Mouse (Mus musculus): ENCODE results near the gene Tmem82.

Gene Tmem82

DNA sequence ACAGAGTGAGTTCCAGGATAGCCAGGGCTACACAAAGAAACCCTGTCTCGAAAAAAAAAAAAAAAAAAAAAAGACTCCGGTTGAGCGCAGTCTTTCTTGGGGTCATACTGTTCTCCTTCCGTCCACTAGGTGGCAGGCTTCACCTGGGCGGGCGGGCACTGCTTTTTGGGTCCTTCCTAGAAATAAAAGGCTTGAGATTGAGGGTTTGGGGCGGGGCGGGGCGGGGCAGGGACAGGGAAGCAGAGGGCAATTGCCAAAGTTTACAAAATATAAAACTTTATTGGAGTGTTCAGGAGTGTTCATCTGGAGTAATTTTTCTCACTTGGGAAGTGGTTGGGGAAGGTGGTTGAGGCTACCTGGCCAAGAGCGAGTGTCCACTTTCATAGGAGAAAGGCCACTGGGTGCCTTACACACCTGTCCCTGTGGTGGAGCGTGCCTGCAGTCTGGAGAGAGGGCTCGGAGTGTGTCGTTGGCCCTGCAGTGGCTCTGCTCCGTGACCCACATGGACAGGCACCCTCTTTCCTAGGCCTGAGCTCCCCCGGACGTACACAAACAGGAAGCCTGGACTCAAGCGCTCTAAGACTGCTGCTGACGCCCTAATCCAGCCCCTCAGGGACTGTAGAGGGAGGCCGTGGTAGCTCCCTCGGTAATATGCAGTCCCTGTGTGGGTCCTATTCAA is at the start of gene Tmem82:
Gene Tmem82, minus strand, starts transcription at position 69 of the 679 bp plus-strand sequence.
- DNase-seq (ENCODE audit: low spot score in 2 of 2) = no peak

DNA sequence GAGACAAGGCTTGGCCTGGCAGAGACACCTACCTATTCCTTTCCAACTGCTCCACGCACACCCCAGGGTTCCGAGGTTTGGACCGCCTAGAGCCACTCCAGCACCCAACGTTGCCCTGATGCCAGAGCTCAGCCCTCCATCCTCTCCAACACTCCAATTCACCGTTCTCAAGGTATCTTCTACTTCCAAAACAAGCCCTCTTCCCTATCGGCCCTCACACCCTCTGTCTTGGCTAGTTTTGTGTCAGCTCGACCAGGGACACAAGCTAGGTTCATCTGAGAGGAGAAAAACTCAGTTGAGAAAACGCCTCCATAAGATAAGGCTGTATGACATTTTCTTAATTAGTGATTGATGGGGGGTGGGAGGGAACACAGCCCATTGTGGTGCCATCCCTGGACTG is 46.4 kb upstream of the Tmem82 start, which contains the start of gene Plekhm2:
Gene Plekhm2, minus strand, starts transcription at position 101 of the 400 bp plus-strand sequence.
- no peak for DNase-seq (ENCODE audit: low spot score in 2 of 2)

DNA sequence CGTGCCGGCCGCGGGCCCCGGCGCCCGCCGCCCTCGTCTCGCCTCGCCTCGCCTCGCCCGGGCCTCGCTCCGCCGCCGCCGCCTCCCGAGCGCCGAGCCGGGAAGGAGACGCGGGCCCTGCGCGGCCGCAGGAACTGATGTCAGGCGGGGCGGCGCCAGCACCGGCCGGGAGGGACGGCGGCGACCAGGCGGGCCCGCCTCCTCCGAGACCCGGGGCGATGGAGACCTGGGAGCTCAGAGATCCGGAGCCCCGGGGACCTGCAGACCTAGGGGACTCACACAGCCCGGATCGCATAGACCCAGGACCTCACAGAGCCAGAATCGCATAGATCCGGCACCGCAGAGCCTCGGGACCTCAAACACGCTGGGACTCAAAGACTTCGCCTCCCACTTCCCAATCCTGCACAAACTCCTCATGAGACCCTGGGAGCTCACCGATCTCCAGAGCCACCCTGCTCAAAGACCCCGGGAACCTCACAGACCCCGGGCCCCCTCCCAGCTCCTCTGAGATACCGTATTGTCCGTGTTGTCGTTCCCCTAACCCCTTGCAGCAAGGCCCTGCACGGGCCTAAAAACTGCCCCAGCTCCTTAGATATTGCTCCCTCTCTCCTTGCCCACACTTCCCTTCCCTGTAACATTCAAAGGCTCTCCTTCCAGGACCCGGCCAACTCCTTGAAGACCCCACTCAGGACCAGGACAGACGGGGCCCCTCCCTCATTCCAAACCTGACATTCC is 45.7 kb upstream of the Tmem82 start:
- DNase-seq (ENCODE audit: low spot score in 2 of 2) = peak; percentile 56 to 57

DNA sequence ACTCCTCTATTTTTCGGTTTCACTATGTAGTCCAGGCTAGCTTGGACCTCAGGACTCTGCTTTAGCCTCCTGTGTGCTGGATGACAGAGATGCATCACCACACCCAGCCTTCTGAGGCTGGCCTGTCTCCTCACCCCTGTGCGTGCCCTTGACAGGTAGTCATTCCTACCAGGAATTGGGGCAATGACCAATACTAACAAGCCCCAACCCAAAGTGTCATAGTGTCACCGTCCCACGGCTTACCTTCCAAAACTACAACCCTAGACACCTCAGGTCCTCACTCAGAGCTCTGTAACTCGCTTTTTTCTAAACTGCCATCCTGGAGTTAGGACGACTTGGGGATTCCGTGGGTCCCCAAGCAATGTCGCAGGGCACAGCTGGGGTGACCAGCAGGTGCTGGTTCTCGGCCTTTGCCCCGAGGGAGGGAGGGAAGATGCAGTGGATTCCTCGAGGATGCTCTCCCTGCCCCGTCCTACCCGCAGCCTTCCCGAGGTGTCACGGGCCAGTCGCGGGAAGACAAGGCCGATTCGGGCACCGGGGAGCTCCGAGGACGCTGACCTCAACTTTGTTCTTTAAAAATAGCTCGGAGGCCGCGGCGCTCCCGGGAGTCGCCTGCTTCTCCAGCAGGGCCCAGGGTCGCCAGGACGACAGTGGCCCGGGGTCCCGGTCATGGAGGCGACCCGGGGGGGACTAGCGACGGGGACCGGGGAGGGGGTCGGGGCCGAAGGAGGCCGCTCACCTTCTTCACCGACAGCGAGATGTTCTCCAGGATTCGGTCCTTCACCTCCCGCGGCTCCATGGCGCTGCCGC is 44.9 kb upstream of the Tmem82 start:
- no peak for DNase-seq (ENCODE audit: low spot score in 2 of 2)

DNA sequence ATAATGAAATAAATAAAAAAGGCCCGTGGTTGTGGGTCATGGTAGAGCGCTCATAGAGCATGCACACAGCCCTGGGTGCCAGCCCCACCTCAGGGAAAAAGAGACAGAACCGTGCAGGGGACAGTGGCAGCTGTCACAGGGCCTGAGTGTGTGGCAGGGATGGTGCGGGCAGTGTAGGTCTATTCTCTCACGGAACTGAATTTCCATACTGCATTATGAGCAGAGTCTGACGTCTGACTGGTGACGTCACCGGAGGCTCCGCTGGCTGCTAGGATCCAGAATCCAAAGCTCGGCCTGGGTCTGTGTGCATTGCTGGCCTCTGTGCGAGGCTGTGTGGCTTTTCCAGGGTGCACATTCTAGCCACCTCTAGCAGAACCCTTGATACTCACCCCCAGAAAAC is 42.5 kb upstream of the Tmem82 start:
- DNase-seq (ENCODE audit: low spot score in 2 of 2) = no peak

DNA sequence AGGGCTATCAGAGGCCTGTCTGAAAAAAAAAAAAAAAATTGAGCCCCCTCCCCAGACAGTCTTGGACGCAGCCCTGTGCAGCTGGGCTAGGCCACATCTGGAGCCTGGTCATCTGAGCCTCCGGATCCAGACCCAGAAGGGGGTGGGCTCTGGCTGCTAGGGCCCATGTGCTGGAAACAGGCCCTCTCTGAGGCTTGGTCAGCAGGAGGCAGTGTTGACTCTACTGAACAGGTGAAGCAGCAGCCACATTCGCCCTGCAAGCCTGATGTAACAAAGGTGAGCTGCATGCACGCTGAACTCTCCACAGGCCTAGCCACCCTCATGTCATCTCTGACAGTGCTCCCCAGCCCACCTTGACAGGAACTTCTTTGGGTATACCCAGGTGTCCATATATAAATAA is 41.3 kb upstream of the Tmem82 start:
- no peak for DNase-seq (ENCODE audit: low spot score in 2 of 2)

DNA sequence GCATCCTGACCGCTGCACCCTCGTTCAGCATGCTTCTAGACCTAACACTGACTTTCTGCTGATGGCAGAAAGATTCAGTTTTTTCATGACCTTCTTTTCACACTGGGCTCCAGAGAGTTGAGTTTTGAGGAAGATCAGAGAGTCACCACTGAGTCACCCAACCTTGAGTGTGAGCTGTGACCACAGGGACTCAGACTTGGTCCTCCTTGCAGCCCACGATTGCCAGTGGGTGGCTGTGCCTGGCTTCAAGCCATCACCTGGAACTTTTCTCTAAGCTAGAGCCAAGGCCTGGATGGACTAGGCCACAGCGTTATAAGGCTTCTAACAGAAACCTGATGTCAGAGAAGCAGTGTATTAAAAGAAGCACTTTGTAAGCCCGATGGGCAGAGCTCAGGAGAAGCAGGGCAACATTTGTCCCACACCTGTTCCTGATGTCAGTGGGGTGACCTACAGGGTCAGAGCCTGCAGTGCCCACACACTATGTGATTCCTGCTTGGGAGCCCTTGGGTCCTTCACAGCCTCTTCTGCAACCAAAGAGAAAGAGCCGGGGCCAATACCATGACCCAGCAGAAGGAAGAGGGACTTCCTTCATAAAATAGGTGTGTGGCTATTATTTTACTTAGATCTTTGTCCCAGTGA is 40.5 kb upstream of the Tmem82 start:
- no peak for DNase-seq (ENCODE audit: low spot score in 2 of 2)

DNA sequence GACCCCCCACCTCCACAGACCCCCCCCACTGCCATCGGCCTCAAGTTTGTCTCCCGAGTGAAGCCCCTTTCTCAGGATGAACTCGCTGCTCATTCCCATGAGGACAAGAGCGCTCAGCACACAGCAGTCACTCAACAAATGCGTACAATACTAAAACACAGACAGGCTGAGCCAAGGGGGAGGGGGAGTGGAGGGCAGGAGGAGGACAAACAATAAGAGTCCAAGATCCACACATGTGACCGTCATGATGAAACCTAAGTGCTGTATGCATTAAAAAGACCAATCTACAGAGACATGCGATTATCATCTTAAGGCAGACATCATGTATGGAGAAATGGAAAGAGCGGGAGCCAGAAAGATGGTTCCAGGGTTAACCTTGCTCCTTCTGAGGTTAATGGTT is 38.5 kb upstream of the Tmem82 start:
- DNase-seq (ENCODE audit: low spot score in 2 of 2) = no peak

DNA sequence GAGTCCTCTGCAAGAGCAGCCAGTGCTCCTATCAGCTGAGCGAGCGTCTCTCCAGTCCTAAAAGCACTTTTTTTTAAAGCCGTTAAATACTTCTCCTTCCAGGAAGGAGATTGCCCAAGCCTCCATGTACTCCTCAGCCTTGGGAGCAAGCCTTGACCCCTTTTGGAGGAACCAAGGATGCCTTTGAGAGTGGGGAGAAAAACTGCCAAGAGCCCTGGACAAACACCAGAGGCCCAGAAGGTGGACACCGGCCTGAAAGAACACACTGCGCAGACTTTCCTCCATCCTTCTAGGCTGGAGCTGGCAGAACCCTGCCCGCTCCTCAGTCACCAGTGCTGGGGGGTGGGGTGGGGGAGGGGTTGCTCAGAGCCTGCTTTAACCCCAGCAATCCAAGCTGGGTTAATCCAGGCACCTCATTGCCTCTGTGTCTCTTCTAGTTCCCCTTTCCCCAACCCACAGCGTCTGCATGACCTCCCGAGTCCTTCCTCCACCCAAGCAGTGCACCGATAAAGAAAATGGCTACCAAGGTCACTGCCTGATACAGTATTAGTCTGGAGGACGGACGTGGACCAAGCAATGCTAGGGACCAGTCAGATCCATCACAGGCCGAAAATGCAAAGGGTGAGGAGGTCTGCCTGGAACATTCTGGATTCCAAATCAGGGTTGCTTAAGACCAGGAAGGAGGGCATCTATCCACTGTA is 37.6 kb upstream of the Tmem82 start:
- DNase-seq (ENCODE audit: low spot score in 2 of 2) = no peak

DNA sequence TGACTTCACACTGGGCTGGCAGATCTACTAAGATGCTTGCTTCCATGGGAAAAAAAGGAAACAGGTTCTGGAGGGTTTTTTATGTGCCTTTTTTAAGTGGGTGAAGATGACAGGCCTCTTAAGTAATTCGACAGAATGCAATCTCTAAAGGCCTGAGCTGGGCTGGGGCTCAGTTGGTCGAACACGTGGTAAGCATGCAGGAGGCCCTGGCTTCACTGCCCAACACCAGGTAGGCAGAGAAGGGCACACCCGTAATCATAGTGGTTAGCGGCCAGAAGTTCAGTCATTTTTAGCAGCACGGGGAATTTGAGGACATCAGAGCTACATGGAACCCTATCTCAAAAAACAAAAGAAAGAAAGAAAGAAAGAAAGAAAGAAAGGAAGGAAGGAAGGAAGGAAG is 36.1 kb upstream of the Tmem82 start:
- no peak for DNase-seq (ENCODE audit: low spot score in 2 of 2)

DNA sequence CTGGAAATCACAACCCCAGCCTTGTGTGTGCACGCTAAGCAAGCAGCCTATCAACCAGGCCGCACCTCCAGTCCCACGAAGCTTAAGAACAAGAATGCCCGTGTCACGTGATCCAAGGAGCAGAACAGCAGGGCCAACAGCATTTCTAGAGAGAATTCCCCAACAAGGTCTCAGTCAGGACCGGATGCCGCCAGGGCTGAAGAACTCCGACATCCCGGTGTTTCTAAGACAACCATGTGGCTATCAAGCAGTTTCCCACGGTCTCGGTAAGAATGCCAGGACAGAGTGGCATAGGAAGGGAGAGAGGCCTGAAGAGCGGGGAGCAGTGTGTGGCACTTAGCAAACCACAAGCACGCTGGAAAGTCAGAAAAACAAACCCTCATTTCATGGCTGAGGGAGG is 35.4 kb upstream of the Tmem82 start:
- no peak for DNase-seq (ENCODE audit: low spot score in 2 of 2)

DNA sequence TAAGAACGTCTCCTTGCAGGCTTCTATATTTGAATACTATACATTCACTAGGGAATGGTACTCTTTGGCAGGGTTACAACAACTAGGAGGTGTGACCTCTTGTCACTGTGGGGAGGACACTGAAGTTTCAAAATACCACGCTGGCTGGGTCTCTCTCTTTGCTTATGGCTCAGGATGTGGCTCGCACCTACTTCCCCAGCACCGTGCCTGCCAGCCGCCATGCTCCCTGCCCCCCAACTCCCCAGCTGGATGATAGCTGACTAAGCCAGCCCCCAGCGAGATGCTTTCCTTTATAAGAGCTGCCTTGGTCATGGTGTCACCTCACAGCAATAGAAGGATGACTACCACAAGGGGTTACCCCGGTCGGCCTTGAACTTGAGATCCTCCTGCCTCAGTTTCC is 34.6 kb upstream of the Tmem82 start:
- no peak for DNase-seq (ENCODE audit: low spot score in 2 of 2)

DNA sequence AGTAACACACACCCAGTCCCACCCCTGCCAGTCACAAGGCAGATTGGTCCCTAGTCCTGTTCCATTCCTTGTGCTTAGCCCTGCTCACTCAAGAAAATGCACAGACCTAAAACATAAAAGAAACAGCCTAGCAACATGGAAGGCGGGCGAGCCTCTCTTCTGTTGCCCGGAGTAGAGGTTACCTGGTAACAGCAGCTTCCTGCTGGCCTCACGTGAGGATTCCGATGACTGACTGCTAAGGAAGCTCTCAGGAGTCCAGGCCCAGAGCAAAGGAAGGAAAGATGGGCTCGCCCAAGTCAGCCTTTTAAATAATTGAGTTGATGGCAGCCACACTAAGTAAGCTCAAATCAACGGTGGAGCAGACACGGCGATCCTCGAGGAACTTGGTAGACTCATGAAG is 33.5 kb upstream of the Tmem82 start:
- DNase-seq (ENCODE audit: low spot score in 2 of 2) = no peak

DNA sequence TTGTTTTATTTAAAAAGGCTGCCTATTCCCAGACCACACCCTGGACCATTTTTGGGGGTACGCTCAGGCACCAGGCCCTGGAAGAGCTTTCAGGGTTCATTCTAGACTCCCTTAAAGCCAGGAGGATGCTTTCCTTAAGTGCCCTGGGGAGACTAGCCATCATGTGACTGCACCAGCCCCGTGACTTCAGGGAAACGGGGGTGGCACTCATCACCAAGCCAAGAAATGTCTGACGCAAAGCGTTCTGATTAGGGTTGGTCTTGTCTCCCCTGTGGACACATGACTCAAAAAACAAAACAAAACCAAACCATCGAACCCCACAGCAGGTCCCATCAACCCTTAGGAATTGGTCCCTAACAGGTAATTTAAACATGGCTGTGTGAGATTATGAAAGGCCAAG is 32.9 kb upstream of the Tmem82 start:
- DNase-seq (ENCODE audit: low spot score in 2 of 2) = no peak

DNA sequence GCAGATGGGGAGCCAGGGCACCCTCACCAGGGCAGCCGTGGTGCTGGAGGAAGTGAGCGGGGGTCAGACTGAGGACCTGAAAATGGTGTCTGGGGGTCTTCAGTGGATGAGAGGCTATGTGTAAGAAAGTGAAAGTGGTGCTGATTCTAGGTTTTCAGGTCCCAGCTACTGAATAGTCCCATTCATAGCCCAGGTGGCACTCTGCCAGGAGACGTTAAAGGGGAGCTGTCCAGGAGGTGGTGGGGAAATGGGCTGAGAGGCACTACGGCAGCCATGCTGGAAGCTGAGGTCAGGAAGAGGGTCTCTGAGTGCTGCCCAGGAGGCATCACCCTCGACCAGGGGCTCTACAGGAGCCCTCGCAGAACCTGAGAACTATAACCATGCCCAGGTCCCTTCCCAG is 30.8 kb upstream of the Tmem82 start:
- DNase-seq (ENCODE audit: low spot score in 2 of 2) = no peak

DNA sequence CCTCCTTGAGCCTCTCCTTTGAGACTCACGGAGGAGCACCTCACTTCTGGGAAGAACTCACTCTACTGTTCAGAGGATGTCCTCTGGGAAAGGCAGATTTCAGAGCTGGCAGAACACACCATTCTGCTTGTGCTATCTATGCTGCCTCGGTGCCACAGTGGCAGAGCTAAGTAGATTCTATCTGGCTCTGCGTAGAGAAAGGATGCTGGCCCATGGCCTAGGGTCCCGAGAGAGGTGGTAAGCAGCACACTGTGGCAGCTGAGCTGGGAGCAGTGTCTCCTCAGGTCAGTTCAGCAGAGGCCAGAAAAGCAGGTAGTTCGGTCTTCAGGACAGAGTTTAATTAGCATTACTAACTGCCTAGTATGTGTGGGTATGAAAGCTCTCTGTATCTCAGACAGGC is 29.8 kb upstream of the Tmem82 start:
- no peak for DNase-seq (ENCODE audit: low spot score in 2 of 2)

DNA sequence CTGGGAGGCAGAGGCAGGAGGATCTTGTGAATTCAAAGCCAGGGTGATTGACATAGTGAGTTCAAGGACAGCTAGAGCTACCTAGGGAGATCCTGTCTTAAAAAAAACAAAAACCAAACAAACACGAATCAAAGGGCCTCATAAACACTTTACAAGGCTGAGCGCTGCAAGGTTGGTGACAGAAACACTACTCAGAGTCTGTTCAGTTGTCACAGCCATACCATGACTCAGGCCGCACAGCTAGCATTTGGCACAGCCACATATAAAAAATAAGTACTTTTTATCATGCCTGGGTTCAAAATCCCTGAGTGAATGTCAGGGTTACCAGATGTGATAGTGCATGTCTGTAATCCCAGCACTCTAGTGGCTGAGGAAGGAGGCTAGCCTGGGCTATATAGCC is 28.8 kb upstream of the Tmem82 start:
- DNase-seq (ENCODE audit: low spot score in 2 of 2) = no peak

DNA sequence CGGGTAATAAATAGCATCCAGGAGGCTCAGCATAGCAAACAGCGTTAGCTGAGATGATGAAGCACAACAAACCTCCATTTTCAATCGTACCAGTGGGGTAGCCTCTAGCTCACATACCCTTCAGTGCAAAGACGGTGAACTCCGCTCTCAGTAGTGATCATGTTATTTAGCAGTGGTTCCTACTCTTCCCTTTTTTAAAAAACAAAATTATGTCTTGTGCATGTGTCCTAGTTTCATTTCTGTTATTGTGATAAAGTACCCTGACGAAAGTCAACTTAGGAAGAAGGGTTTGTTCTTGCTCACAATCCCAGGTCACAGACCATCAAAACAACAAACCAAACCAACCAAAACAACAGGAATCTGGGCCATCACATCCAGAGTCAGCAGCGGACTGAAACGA is 27.6 kb upstream of the Tmem82 start:
- no peak for DNase-seq (ENCODE audit: low spot score in 2 of 2)

DNA sequence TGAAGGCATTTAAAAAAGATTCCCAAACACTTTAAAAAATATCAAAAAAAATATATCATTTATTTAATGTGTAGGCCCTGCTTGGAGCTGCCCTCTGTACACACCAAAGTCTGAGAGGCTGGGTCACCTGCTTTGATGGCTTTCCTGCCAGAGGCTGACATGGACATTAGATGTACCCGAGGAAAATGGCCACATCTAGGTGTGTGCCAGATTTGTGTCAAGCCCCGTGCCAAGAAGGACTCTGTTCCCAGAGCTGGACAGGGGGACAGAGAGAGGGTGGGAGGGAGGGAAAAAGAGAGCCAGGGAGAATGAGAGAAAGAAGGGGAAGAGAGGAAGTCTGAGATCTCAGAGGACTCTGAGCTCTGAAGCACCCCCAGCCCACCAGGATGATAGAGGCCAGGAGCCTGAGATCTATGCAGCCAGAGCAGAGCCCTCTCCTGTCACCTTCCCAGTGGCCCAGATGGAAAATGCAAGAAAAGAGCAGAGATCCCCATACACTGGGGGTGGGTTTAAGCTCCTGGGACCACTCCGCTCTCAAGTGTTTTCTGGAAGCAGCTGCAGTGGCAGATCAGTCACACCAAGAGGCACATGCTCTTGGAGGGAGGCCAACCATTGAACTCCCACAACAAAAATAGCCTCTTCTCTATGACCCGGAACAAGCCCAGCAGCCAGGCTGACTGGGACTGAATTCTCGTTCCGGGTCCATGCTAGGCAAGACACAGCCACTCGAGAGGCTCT is 24.9 kb upstream of the Tmem82 start:
- peak in 1 of 2 experiments; percentile 45 for DNase-seq (ENCODE audit: low spot score in 2 of 2)

DNA sequence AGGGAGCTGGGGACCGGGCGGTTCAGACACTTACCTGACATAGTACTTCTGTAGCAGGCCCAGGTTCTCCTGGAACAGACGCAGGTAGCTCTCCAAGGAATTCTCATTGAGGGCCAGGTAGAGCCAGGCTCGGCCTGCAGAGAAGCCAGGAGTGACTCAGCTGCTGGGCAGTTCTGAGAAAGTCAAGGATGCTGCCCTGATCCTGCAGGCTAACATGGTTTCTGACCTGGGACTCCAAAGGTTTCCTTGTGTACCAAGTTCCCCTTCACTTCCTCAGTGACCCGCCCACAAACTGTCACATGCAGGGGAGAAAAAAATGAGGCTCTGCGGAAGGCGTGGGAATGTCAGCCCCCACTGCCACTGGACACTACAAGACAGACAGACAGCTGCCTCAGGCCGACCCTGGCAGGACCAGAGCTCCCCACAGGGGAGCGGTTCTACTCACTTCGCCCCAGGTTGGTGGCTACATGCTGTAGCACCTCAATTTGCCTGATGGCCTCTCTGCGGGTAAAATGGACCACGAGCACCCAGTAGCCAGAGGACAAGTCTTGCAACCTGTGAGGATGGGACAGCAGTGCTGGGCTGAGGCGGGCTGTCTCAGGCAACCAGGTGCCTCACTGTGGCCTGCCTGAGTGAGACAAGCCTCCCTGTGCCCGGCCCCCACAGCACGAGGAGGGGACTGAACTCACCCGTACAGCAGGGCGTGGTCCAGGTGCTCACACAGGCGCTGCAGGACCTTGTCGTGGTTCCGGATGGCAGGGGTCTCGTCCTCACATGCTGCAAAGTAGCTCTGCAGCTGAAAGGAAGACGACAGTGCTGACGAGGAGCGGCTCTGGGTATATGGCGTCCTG is 23.8 kb upstream of the Tmem82 start:
- no peak for DNase-seq (ENCODE audit: low spot score in 2 of 2)

Data from right cerebral cortex, postnatal 36 days (tissue).